Mouse (Mus musculus) heart, embryonic 15.5 days (tissue): ENCODE results near the gene Acnat2. TPM values are rescaled to one million over a fixed set of nuclear protein-coding genes. Genes with fewer than 3 reads are reported as not detected.
"Not testable (repeated sequence)": the region's sequence is repeated elsewhere in the genome, so short reads cannot be mapped to it uniquely, and the experiment has no call there.

Experiments used
- ATAC-seq: fragments of 200-750 bp; cut with Nextera tagmentation; replicated peaks from 2 replicates; pipeline ENCODE4 v1.8.0; 2017; ENCODE audit warnings: low read depth, moderate TSS enrichment; ENCODE audit not compliant: insufficient number of reproducible peaks, insufficient read depth, low FRiP score
- H3K27ac ChIP-seq: fragments of 300-500 bp; sonication (generic); 2 replicates; pipeline ENCODE4 v1.5.1; 2015; ENCODE audit warnings: mild to moderate bottlenecking, inconsistent platforms
- H3K27me3 ChIP-seq: fragments of 300-500 bp; sonication (generic); 2 replicates; pipeline ENCODE4 v1.6.1; 2015; ENCODE audit warnings: inconsistent platforms
- H3K36me3 ChIP-seq: fragments of 300-500 bp; sonication (generic); 2 replicates; pipeline ENCODE4 v1.6.1; 2015; ENCODE audit warnings: mild to moderate bottlenecking, inconsistent platforms
- H3K4me1 ChIP-seq: fragments of 300-500 bp; sonication (generic); replicated peaks from 2 replicates; pipeline ENCODE4 v1.6.1; 2015; ENCODE audit warnings: inconsistent platforms
- H3K4me2 ChIP-seq: fragments of 300-500 bp; sonication (generic); 2 replicates; pipeline ENCODE4 v1.6.1; 2015; ENCODE audit warnings: inconsistent platforms, mild to moderate bottlenecking, moderate library complexity
- H3K4me3 ChIP-seq: fragments of 300-500 bp; sonication (generic); 2 replicates; pipeline ENCODE4 v1.5.1; 2015; ENCODE audit warnings: mild to moderate bottlenecking, inconsistent platforms
- H3K9ac ChIP-seq: fragments of 300-500 bp; sonication (generic); 2 replicates; pipeline ENCODE4 v1.6.1; 2015; ENCODE audit warnings: mild to moderate bottlenecking, inconsistent platforms
- H3K9me3 ChIP-seq: fragments of 300-500 bp; sonication (generic); replicated peaks from 2 replicates; pipeline ENCODE4 v1.6.1; 2016; ENCODE audit warnings: inconsistent platforms
- WGBS: fragments of 180-500 bp; shearing (Covaris S2); methylation state at CpG from one replicate; pipeline ENCODE4 v1.1.7; 2015; ENCODE audit warnings: mixed read lengths; 5-methylcytosine and 5-hydroxymethylcytosine counted together
- polyA plus RNA-seq: library from polyadenylated mRNA; unstranded; fragments of >200 nt; fragmentation: Nextera tagmentation; extraction: Ambion mirVana; gene quantifications from 2 replicates; pipeline ENCODE4 v1.2.1, GENCODE M21; 2015

The Acnat2 gene
- not detected in 2 replicates for polyA plus RNA-seq

GRCm38 (mm10) chr4:49407957-49408356 lies at the start of gene Acnat2:
TSS of gene Acnat2 (minus strand) at chr4:49408151.
- not testable (repeated sequence) for H3K4me1 ChIP-seq, H3K4me2 ChIP-seq, H3K4me3 ChIP-seq, H3K9ac ChIP-seq, H3K27ac ChIP-seq, ATAC-seq, H3K9me3 ChIP-seq, H3K36me3 ChIP-seq, H3K27me3 ChIP-seq
- WGBS: 80% methylated on average over 5 of the region's 5 CpGs

- no peak for ATAC-seq
- Histone ChIP-seq H3K4me1 (no peaks in the 10 kb centered on the region), H3K27ac (no peak overlapping the region)
Measured at GRCm38 (mm10) chr4:49456171-49456570, 48.2 kb upstream of the Acnat2 start.

GRCm38 (mm10) chr4:49451848-49452551 lies 44.0 kb upstream of the Acnat2 start:
- no peak overlapping the region for H3K4me2 ChIP-seq
- ATAC-seq: no peak
- H3K27me3 ChIP-seq: no peaks in the 10 kb centered on the region
- no peak overlapping the region for H3K9ac ChIP-seq
- no peaks in the 10 kb centered on the region for H3K4me1 ChIP-seq
- WGBS: 80% methylated on average over 1 of the region's 1 CpGs
- H3K27ac ChIP-seq: no peak overlapping the region
- no peaks in the 10 kb centered on the region for H3K9me3 ChIP-seq
- H3K4me3 ChIP-seq: no peak overlapping the region
- H3K36me3 ChIP-seq: no peaks in the 10 kb centered on the region

More at GRCm38 (mm10) chr4:49456171-49456570, 48.2 kb upstream of the Acnat2 start:
- no peak overlapping the region for H3K9ac ChIP-seq
- 77% methylated on average over 2 of the region's 2 CpGs for WGBS
- no peaks in the 10 kb centered on the region for H3K9me3 ChIP-seq
- H3K27me3 ChIP-seq: no peaks in the 10 kb centered on the region
- no peak overlapping the region for H3K4me2 ChIP-seq
- H3K4me3 ChIP-seq: no peak overlapping the region
- no peaks in the 10 kb centered on the region for H3K36me3 ChIP-seq

- H3K4me2 ChIP-seq, H3K36me3 ChIP-seq, ATAC-seq, H3K27ac ChIP-seq, H3K4me3 ChIP-seq, H3K9me3 ChIP-seq, H3K4me1 ChIP-seq, H3K27me3 ChIP-seq, H3K9ac ChIP-seq: not testable (repeated sequence)
- 94% methylated on average over 1 of the region's 1 CpGs for WGBS
Measured at GRCm38 (mm10) chr4:49451133-49451847, 43.3 kb upstream of the Acnat2 start.

GRCm38 (mm10) chr4:49436968-49437367 lies 29.0 kb upstream of the Acnat2 start:
- not testable (repeated sequence) for H3K36me3 ChIP-seq, H3K4me1 ChIP-seq, ATAC-seq, H3K4me2 ChIP-seq, H3K4me3 ChIP-seq, H3K27ac ChIP-seq, H3K9ac ChIP-seq, H3K27me3 ChIP-seq, H3K9me3 ChIP-seq
- WGBS: 91% methylated on average over 3 of the region's 3 CpGs

GRCm38 (mm10) chr4:49410151-49410550 lies 2.2 kb upstream of the Acnat2 start:
- ATAC-seq, H3K36me3 ChIP-seq, H3K9me3 ChIP-seq, H3K4me1 ChIP-seq, H3K9ac ChIP-seq, H3K27ac ChIP-seq, H3K4me3 ChIP-seq, H3K27me3 ChIP-seq, H3K4me2 ChIP-seq: not testable (repeated sequence)
- WGBS: 64% methylated on average over 2 of the region's 2 CpGs

- H3K36me3 ChIP-seq: no peaks in the 10 kb centered on the region
- ATAC-seq: no peak
- H3K27me3 ChIP-seq: no peaks in the 10 kb centered on the region
- no peak overlapping the region for H3K4me2 ChIP-seq
- H3K4me3 ChIP-seq: no peak overlapping the region
- no peaks in the 10 kb centered on the region for H3K4me1 ChIP-seq
- H3K9me3 ChIP-seq: no peaks in the 10 kb centered on the region
- WGBS: 30% methylated on average over 2 of the region's 2 CpGs
- no peak overlapping the region for H3K9ac ChIP-seq
- no peak overlapping the region for H3K27ac ChIP-seq
Measured at GRCm38 (mm10) chr4:49386873-49387272, 21.1 kb downstream of the Acnat2 start.

- H3K4me1 ChIP-seq, ATAC-seq, H3K36me3 ChIP-seq, H3K27me3 ChIP-seq, H3K27ac ChIP-seq, H3K4me2 ChIP-seq, H3K9me3 ChIP-seq, H3K9ac ChIP-seq, H3K4me3 ChIP-seq: not testable (repeated sequence)
- 75% methylated on average over 2 of the region's 2 CpGs for WGBS
Measured at GRCm38 (mm10) chr4:49383576-49384318, 24.2 kb downstream of the Acnat2 start.

- not testable (repeated sequence) for H3K36me3 ChIP-seq, H3K9ac ChIP-seq, H3K4me3 ChIP-seq, H3K27ac ChIP-seq, H3K4me1 ChIP-seq, H3K9me3 ChIP-seq, ATAC-seq, H3K4me2 ChIP-seq, H3K27me3 ChIP-seq
- 77% methylated on average over 3 of the region's 3 CpGs for WGBS
Measured at GRCm38 (mm10) chr4:49368046-49368445, 39.9 kb downstream of the Acnat2 start.

- ATAC-seq: no peak
- H3K9ac ChIP-seq: no peak overlapping the region
Measured at GRCm38 (mm10) chr4:49357097-49357496, 50.9 kb downstream of the Acnat2 start.

GRCm38 (mm10) chr4:49350470-49350869 lies 57.5 kb downstream of the Acnat2 start:
- no peaks in the 10 kb centered on the region for H3K4me1 ChIP-seq
- no peaks in the 10 kb centered on the region for H3K27me3 ChIP-seq
- H3K9me3 ChIP-seq: no peaks in the 10 kb centered on the region
- no peak overlapping the region for H3K4me3 ChIP-seq
- no peak overlapping the region for H3K4me2 ChIP-seq
- no peak for ATAC-seq
- WGBS: 82% methylated on average over 4 of the region's 4 CpGs
- no peaks in the 10 kb centered on the region for H3K36me3 ChIP-seq
- H3K9ac ChIP-seq: no peak overlapping the region
- no peak overlapping the region for H3K27ac ChIP-seq

More at GRCm38 (mm10) chr4:49357097-49357496, 50.9 kb downstream of the Acnat2 start:
- no peak overlapping the region for H3K4me2 ChIP-seq
- no peaks in the 10 kb centered on the region for H3K4me1 ChIP-seq
- no peaks in the 10 kb centered on the region for H3K36me3 ChIP-seq
- H3K9me3 ChIP-seq: no peaks in the 10 kb centered on the region
- WGBS: 52% methylated on average over 2 of the region's 2 CpGs
- H3K27ac ChIP-seq: no peak overlapping the region
- H3K4me3 ChIP-seq: no peak overlapping the region
- H3K27me3 ChIP-seq: no peaks in the 10 kb centered on the region
